Mouse (Mus musculus) liver, embryonic 14.5 days (tissue): ENCODE measurements around the gene Pde6d.

Experiments used
- CTCF ChIP-seq: IDR thresholded peaks from 2 replicates; pipeline ENCODE4 v1.5.1; 2016; ENCODE audit warnings: antibody characterized with exemption, low read depth, control low read depth
- EP300 ChIP-seq: IDR thresholded peaks from 2 replicates; pipeline ENCODE4 v1.6.1; 2016; ENCODE audit warnings: antibody characterized with exemption, low read depth

- TF ChIP-seq CTCF, result no peak
- no peak for TF ChIP-seq EP300
Observed at GRCm38 (mm10) chr1:86507866-86508265, 74.6 kb downstream of the Pde6d start.
